Mouse (Mus musculus) stomach, embryonic 16.5 days (tissue): ENCODE measurements around the gene Ube2cbp. TPM values are rescaled to one million over a fixed set of nuclear protein-coding genes. Genes with fewer than 3 reads are reported as not detected.

Experiments used
- ATAC-seq: fragments of 200-750 bp; cut with Nextera tagmentation; 2 replicates; pipeline ENCODE4 v1.8.0; 2017; ENCODE audit warnings: moderate number of reproducible peaks, moderate TSS enrichment; ENCODE audit not compliant: insufficient read depth, low FRiP score
- H3K27ac ChIP-seq: fragments of 300-500 bp; sonication (generic); 2 replicates; pipeline ENCODE4 v1.5.1; 2014; ENCODE audit warnings: low read length
- H3K27me3 ChIP-seq: fragments of 300-500 bp; sonication (generic); 2 replicates; pipeline ENCODE4 v1.6.1; 2014; ENCODE audit warnings: low read length, control low read depth, mixed read lengths; ENCODE audit not compliant: control insufficient read depth, insufficient read depth
- H3K36me3 ChIP-seq: fragments of 300-500 bp; sonication (generic); 2 replicates; pipeline ENCODE4 v1.6.1; 2014; ENCODE audit warnings: low read length; ENCODE audit not compliant: control insufficient read depth, insufficient read depth
- H3K4me1 ChIP-seq: fragments of 300-500 bp; sonication (generic); 2 replicates; pipeline ENCODE4 v1.6.1; 2014; ENCODE audit warnings: low read length, control low read depth, mixed read lengths; ENCODE audit not compliant: control insufficient read depth, insufficient read depth
- H3K4me2 ChIP-seq: fragments of 300-500 bp; sonication (generic); 2 replicates; pipeline ENCODE4 v1.6.1; 2014; ENCODE audit warnings: low read depth, low read length, mixed read lengths
- H3K4me3 ChIP-seq: fragments of 300-500 bp; sonication (generic); replicated peaks from 2 replicates; pipeline ENCODE4 v1.5.1; 2014; ENCODE audit warnings: mild to moderate bottlenecking, low read length
- H3K9ac ChIP-seq: fragments of 300-500 bp; sonication (generic); 2 replicates; pipeline ENCODE4 v1.6.1; 2014; ENCODE audit warnings: low read length
- H3K9me3 ChIP-seq: fragments of 300-500 bp; sonication (generic); replicated peaks from 2 replicates; pipeline ENCODE4 v1.6.1; 2016; ENCODE audit warnings: low read length, control low read depth; ENCODE audit not compliant: control insufficient read depth
- WGBS: fragments of 180-500 bp; shearing (Covaris S2); extraction: QIAGEN DNeasy Blood & Tissue Kit; methylation state at CpG from one replicate; pipeline ENCODE4 v1.1.7; 2014; 5-methylcytosine and 5-hydroxymethylcytosine counted together
- polyA plus RNA-seq: library from polyadenylated mRNA; unstranded; fragments of >200 nt; fragmentation: Nextera tagmentation; extraction: Ambion mirVana; gene quantifications from 2 replicates; pipeline ENCODE4 v1.2.1, GENCODE M21; 2015

Ube2cbp gene
- polyA plus RNA-seq, 1 experiment from 2014 or later = 4.4 TPM

DNA sequence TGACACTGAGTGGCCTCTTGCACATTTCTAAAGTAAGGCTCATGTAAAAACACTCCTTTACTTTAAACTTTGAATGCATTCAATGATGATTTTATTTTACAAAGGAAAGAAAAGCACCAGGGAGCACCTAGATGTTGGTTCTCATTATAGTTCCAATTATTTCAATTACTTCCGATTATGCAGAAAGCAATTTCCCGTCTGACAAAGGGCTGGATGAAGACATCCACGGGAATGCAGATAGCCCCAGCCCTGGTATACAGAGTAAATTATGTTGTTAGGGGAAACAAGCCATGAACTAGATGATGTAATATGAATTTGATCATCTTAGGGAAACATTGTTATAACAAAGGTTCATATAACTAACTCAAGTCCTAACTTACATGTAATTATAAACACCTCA lies 113.3 kb downstream of the Ube2cbp start:
- H3K9me3 ChIP-seq = no peaks in the 10 kb centered on the region
- no peak overlapping the region for H3K4me3 ChIP-seq
- no peaks in the 10 kb centered on the region for H3K36me3 ChIP-seq
- H3K9ac ChIP-seq = no peak overlapping the region
- H3K4me1 ChIP-seq = no peaks in the 10 kb centered on the region
- no peak overlapping the region for H3K4me2 ChIP-seq
- no peak overlapping the region for H3K27ac ChIP-seq
- no peaks in the 10 kb centered on the region for H3K27me3 ChIP-seq
- WGBS = 82% methylated on average over 3 of the region's 3 CpGs
- ATAC-seq = no peak

GRCm38 (mm10) chr9:86336792-86337191 lies 128.0 kb downstream of the Ube2cbp start:
- Histone ChIP-seq H3K4me3 (no peak overlapping the region), H3K4me2 (no peak overlapping the region), H3K9ac (no peak overlapping the region), H3K9me3 (no peaks in the 10 kb centered on the region), H3K4me1 (no peaks in the 10 kb centered on the region), H3K36me3 (no peaks in the 10 kb centered on the region), H3K27me3 (no peaks in the 10 kb centered on the region), H3K27ac (no peak overlapping the region)
- WGBS = 82% methylated on average over 2 of the region's 2 CpGs
- ATAC-seq = no peak

- H3K27ac ChIP-seq = no peak overlapping the region
- no peaks in the 10 kb centered on the region for H3K27me3 ChIP-seq
- H3K4me2 ChIP-seq = no peak overlapping the region
- H3K4me1 ChIP-seq = no peaks in the 10 kb centered on the region
- no peaks in the 10 kb centered on the region for H3K36me3 ChIP-seq
- WGBS = 54% methylated on average over 3 of the region's 3 CpGs
- H3K9me3 ChIP-seq = no peaks in the 10 kb centered on the region
- ATAC-seq = no peak
- H3K9ac ChIP-seq = no peak overlapping the region
- H3K4me3 ChIP-seq = no peak overlapping the region
These were observed 128.4 kb downstream of the Ube2cbp start for GRCm38 (mm10) chr9:86336361-86336760.

DNA sequence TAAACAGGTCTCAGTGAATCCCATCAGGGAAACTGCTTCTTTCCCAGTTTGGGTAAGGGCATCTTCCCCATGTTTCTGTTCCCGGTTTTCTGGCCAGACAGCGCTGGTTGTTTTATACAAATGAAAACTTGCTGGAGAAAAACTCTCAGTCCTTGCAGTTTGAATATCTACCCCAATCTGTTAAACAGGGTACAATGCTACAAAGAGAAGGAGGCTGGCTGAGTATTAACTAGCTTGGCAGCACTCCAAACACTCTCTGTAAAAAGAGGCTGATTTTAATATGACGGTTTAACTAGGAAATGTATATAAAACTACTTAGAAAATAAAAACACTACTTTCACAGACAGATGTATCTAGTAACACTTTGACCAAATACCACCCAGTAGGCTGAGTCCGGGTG lies 129.2 kb downstream of the Ube2cbp start:
- no peaks in the 10 kb centered on the region for H3K36me3 ChIP-seq
- no peaks in the 10 kb centered on the region for H3K27me3 ChIP-seq
- H3K4me3 ChIP-seq = no peak overlapping the region
- H3K27ac ChIP-seq = no peak overlapping the region
- 37% methylated on average over 4 of the region's 4 CpGs for WGBS
- no peak for ATAC-seq
- H3K9ac ChIP-seq = no peak overlapping the region
- H3K4me1 ChIP-seq = no peaks in the 10 kb centered on the region
- H3K4me2 ChIP-seq = no peak overlapping the region
- H3K9me3 ChIP-seq = no peaks in the 10 kb centered on the region

- Histone ChIP-seq H3K4me1 (no peaks in the 10 kb centered on the region), H3K36me3 (no peaks in the 10 kb centered on the region), H3K27me3 (no peaks in the 10 kb centered on the region), H3K9ac (no peak overlapping the region), H3K9me3 (no peaks in the 10 kb centered on the region), H3K27ac (no peak overlapping the region), H3K4me3 (no peak overlapping the region), H3K4me2 (no peak overlapping the region)
- 85% methylated on average over 5 of the region's 5 CpGs for WGBS
- ATAC-seq = no peak
These were observed 130.4 kb downstream of the Ube2cbp start for GRCm38 (mm10) chr9:86334357-86334756.

- Histone ChIP-seq H3K36me3 (no peaks in the 10 kb centered on the region), H3K9ac (no peak overlapping the region), H3K9me3 (no peaks in the 10 kb centered on the region), H3K4me2 (no peak overlapping the region), H3K27me3 (no peaks in the 10 kb centered on the region), H3K27ac (no peak overlapping the region), H3K4me3 (no peak overlapping the region), H3K4me1 (no peaks in the 10 kb centered on the region)
- no peak for ATAC-seq
- 75% methylated on average over 3 of the region's 3 CpGs for WGBS
These were observed 134.2 kb downstream of the Ube2cbp start for GRCm38 (mm10) chr9:86330591-86330990.

- Histone ChIP-seq H3K9me3 (no peaks in the 10 kb centered on the region), H3K27ac (no peak overlapping the region), H3K4me3 (no peak overlapping the region), H3K36me3 (no peaks in the 10 kb centered on the region), H3K4me2 (no peak overlapping the region), H3K4me1 (no peaks in the 10 kb centered on the region), H3K27me3 (no peaks in the 10 kb centered on the region), H3K9ac (no peak overlapping the region)
- no peak for ATAC-seq
- WGBS = 88% methylated on average over 4 of the region's 4 CpGs
These were observed 136.5 kb downstream of the Ube2cbp start for GRCm38 (mm10) chr9:86328270-86328669.

GRCm38 (mm10) chr9:86327341-86327740 lies 137.4 kb downstream of the Ube2cbp start:
- Histone ChIP-seq H3K36me3 (no peaks in the 10 kb centered on the region), H3K9me3 (no peaks in the 10 kb centered on the region), H3K27me3 (no peaks in the 10 kb centered on the region), H3K4me2 (no peak overlapping the region), H3K9ac (no peak overlapping the region), H3K4me3 (no peak overlapping the region), H3K27ac (no peak overlapping the region), H3K4me1 (no peaks in the 10 kb centered on the region)
- 71% methylated on average over 3 of the region's 3 CpGs for WGBS
- no peak for ATAC-seq

GRCm38 (mm10) chr9:86324772-86325171 lies 140.0 kb downstream of the Ube2cbp start:
- H3K4me1 ChIP-seq = no peaks in the 10 kb centered on the region
- no peak overlapping the region for H3K27ac ChIP-seq
- H3K9me3 ChIP-seq = no peaks in the 10 kb centered on the region
- H3K4me3 ChIP-seq = no peak overlapping the region
- H3K9ac ChIP-seq = no peak overlapping the region
- no peak overlapping the region for H3K4me2 ChIP-seq
- no peaks in the 10 kb centered on the region for H3K36me3 ChIP-seq
- no peaks in the 10 kb centered on the region for H3K27me3 ChIP-seq
- no peak for ATAC-seq
- WGBS = 69% methylated on average over 1 of the region's 1 CpGs
